ENCODE assay signal across 7 mouse cellular contexts in the genomic region with DNA sequence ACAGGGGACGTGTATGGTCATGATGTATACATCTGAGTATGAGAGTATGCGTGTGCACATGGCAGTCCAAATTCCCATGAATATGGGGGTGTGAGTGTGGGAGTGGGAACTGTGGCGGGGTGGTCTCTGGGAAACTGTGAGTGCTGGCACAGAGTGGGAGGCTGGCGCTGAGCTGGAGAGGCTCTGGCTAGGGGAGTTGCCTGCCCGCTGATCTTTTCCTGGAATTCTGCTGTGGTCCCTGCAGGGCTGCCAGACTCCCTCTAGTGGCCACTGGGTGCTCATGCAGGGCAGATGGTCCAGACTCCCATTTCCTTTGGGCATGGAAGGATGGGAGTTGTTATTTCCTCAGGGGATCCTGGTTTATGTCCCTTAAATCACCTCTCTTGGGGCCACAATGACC.
DNase-seq lines count a peak whose midpoint lies in the region; ATAC-seq and TF ChIP-seq lines count a peak whose summit lies in the region.

No protein-coding gene starts in this region.

- in situ Hi-C loops in Patski (cut with MboI; ENCODE audit: low pct_unique_long_range_greater_than_20kb) = no loop called here

- no peak overlapping the region for H3K4me2 ChIP-seq in forebrain, embryonic 12.5 days
- no peak overlapping the region for H3K4me2 ChIP-seq in hindbrain, embryonic 14.5 days (replicated peaks)

- POLR2A ChIA-PET in Patski (lab: Charles Lee) = interaction anchor here (0.6 kb wide), 1 partner anchor 746 kb away, joined by 3 read pairs; no protein-coding TSS in a partner anchor

- CTCF ChIA-PET in Patski (lab: Charles Lee) = no interaction called here

- no peak for DNase-seq in Patski (ENCODE audit: low read depth, low spot score)
- DNase-seq in c-Kit-positive CD71-positive TER-119-positive erythroid progenitor cells, embryonic 14.5 days (ENCODE audit: low spot score) = peak; percentile 15
- DNase-seq in hindbrain, embryonic 14.5 days (ENCODE audit: low spot score) = peak; percentile 79
- DNase-seq in layer of hippocampus, postnatal 25 days (ENCODE audit: extremely low spot score in 1 of 2, low spot score in 1 of 2) = peak; percentile 40 to 61
- DNase-seq in right cerebral cortex, postnatal 25 days = peak; percentile 68

- 34% methylated on average over 5 of the region's 5 CpGs for WGBS in forebrain, embryonic 12.5 days
- 29% methylated on average over 5 of the region's 5 CpGs for WGBS in hindbrain, embryonic 14.5 days

- no peak overlapping the region for H3K4me3 ChIP-seq in forebrain, embryonic 12.5 days (replicated peaks)
- H3K4me3 ChIP-seq in hindbrain, embryonic 14.5 days (replicated peaks; ENCODE audit: low read length) = no peak overlapping the region

- TF ChIP-seq CTCF in Patski (IDR thresholded peaks at IDR 0.05) = peak; percentile 88

- H3K9me3 ChIP-seq in forebrain, embryonic 12.5 days = no peaks in the 10 kb centered on the region
- no peaks in the 10 kb centered on the region for H3K9me3 ChIP-seq in hindbrain, embryonic 14.5 days (ENCODE audit: control insufficient read depth, low read length)

- no peaks in the 10 kb centered on the region for H3K27me3 ChIP-seq in Patski
- no peaks in the 10 kb centered on the region for H3K27me3 ChIP-seq in forebrain, embryonic 12.5 days
- H3K27me3 ChIP-seq in hindbrain, embryonic 14.5 days (ENCODE audit: control insufficient read depth, insufficient read depth, low read length) = no peaks in the 10 kb centered on the region

- peaks cover 12% of the 10 kb centered on the region for H3K36me3 ChIP-seq in forebrain, embryonic 12.5 days (replicated peaks)
- peaks cover 30% of the 10 kb centered on the region for H3K36me3 ChIP-seq in hindbrain, embryonic 14.5 days (replicated peaks; ENCODE audit: control insufficient read depth, insufficient read depth)

- peaks cover 6% of the 10 kb centered on the region for H3K4me1 ChIP-seq in forebrain, embryonic 12.5 days
- H3K4me1 ChIP-seq in hindbrain, embryonic 14.5 days (replicated peaks; ENCODE audit: control insufficient read depth, insufficient read depth, low read length) = no peaks in the 10 kb centered on the region

- no peak overlapping the region for H3K9ac ChIP-seq in forebrain, embryonic 12.5 days
- no peak overlapping the region for H3K9ac ChIP-seq in hindbrain, embryonic 14.5 days

- H3K27ac ChIP-seq in forebrain, embryonic 12.5 days = no peak overlapping the region
- H3K27ac ChIP-seq in hindbrain, embryonic 14.5 days = no peak overlapping the region

- peak; percentile 53 for ATAC-seq in Patski
- peak; percentile 80 for ATAC-seq in forebrain, embryonic 12.5 days (ENCODE audit: low FRiP score)
- peak; percentile 76 for ATAC-seq in hindbrain, embryonic 14.5 days (ENCODE audit: low FRiP score)
- ATAC-seq in megakaryocyte progenitor cell, adult 5-6 weeks (replicated peaks; ENCODE audit: poor library complexity) = peak; percentile 70
